Mouse (Mus musculus) megakaryocyte, embryonic 14.5 days (primary cell): ENCODE measurements around the gene St3gal2. TPM values are rescaled to one million over a fixed set of nuclear protein-coding genes. Genes with fewer than 3 reads are reported as not detected.

Experiments
- H3K27me3 ChIP-seq: replicated peaks from 2 replicates; pipeline ENCODE3; 2012; ENCODE audit warnings: inconsistent platforms
- H3K36me3 ChIP-seq: replicated peaks from 2 replicates; pipeline ENCODE3; 2012; ENCODE audit warnings: low read length, inconsistent platforms, mixed read lengths
- H3K4me1 ChIP-seq: 2 replicates; pipeline ENCODE4 v1.6.1; 2012; ENCODE audit warnings: inconsistent platforms
- H3K4me3 ChIP-seq: replicated peaks from 2 replicates; pipeline ENCODE3; 2012; ENCODE audit warnings: moderate library complexity, mild to moderate bottlenecking, inconsistent platforms
- H3K9me3 ChIP-seq: 2 replicates; pipeline ENCODE4 v1.6.1; 2012; ENCODE audit warnings: inconsistent platforms
- FLI1 ChIP-seq: IDR thresholded peaks from 2 replicates; pipeline ENCODE4 v1.6.1; 2012; ENCODE audit warnings: low read length, inconsistent platforms, mixed read lengths
- GATA1 ChIP-seq: IDR thresholded peaks from 3 replicates; pipeline ENCODE4 v1.6.1; 2012; ENCODE audit warnings: mixed read lengths, low read length, inconsistent platforms, borderline replicate concordance
- polyA plus RNA-seq: library from polyadenylated mRNA; stranded (reverse); fragments of >175 nt; gene quantifications from 2 replicates; pipeline ENCODE4 v1.2.3, GENCODE M21; 2012; ENCODE audit warnings: low replicate concordance; ENCODE audit not compliant: insufficient read depth

St3gal2 gene
- polyA plus RNA-seq, 1 experiment: 19.8 TPM

DNA sequence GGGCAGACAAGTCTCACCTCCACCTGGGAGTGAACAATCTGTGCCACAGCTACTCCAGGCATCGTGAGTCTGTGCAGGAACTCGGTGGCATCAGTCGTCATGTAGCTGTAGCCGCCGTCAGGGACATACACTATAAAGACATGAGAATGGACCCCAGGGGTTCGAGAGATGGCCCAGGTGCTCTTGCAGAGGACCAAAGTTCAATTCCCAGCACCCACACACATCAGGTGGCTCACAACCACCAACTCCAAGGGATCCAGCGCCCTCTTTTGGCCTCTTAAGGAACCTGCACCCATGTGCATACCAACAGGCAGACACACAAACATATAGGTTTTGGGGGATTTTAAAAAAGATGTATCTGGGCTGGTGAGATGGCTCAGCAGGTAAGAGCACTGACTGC, 27.7 kb upstream of the St3gal2 start:
- no peak for TF ChIP-seq GATA1
- TF ChIP-seq FLI1: no peak
- peaks cover 6% of the 10 kb centered on the region for H3K9me3 ChIP-seq
- no peaks in the 10 kb centered on the region; the same call in 1 of the 2 replicates for H3K4me1 ChIP-seq
- peaks cover 74% of the 10 kb centered on the region for H3K36me3 ChIP-seq
- no peak overlapping the region for H3K4me3 ChIP-seq
- no peaks in the 10 kb centered on the region for H3K27me3 ChIP-seq

DNA sequence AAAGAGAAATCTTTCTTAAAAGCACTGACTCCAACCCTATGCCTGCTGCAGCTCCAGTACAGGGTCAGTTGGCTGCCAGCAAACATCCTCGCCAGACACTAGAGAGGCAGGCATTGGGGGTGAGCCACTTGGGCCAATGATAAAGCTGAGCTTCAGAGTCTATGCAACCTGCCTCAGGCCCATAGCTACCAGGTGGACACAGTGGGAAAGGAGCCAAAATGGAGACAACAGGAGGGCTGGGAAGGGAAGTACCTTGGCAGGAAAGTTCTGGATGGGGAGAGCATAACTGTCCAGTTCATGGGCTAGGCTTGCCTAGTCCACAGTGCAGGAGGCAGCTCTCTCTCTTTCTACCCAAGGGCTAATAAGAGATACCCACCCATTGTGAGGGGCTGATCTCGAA, 26.8 kb upstream of the St3gal2 start:
- no peaks in the 10 kb centered on the region for H3K27me3 ChIP-seq
- H3K4me1 ChIP-seq: no peaks in the 10 kb centered on the region
- H3K9me3 ChIP-seq: peaks cover 6% of the 10 kb centered on the region
- H3K36me3 ChIP-seq: peaks cover 73% of the 10 kb centered on the region
- no peak overlapping the region for H3K4me3 ChIP-seq
- TF ChIP-seq GATA1 (no peak), FLI1 (no peak)

- Histone ChIP-seq H3K4me1 (no peaks in the 10 kb centered on the region), H3K36me3 (peaks cover 73% of the 10 kb centered on the region), H3K4me3 (no peak overlapping the region), H3K27me3 (no peaks in the 10 kb centered on the region), H3K9me3 (peaks cover 6% of the 10 kb centered on the region)
- no peak for TF ChIP-seq FLI1
- no peak for TF ChIP-seq GATA1
These were observed 24.9 kb upstream of the St3gal2 start for GRCm38 (mm10) chr8:110894851-110895250.

DNA sequence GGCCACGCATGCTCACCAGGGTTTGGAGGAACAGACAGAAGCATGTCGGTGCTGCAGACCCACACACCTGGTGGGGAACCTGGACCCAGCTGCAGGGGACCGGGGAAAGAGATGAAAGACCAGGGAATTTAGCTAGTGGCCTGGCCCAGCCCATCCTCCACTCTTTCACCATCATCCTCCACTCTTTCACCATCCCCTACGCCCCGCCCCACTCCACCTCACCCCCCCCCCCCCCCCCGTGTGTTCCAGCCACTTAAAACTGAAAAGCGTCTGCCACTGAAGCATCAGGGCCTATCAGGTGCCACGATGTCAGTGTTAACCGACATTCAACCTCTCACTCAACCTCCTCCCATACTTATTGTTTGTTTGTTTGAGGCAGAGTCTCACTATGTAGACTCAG, 24.5 kb upstream of the St3gal2 start:
- no peak overlapping the region for H3K4me3 ChIP-seq

DNA sequence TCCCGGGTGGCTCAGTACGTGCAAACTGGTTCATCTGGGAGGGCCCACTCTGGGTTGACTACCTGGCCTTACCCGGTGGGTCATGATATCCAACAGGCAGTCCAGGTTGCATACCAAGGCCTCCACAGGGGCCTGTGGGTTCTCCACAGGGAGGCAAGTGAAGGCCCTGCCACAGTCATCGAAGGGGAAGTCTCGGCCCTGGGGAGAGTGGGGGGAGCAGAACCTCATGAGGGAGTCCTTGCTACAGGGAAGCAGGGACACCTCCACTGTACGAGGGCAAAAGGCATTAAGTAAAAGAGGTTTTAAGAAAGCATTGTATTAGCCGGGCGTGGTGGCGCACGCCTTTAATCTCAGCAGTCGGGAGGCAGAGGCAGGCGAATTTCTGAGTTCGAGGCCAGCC, 23.9 kb upstream of the St3gal2 start:
- H3K4me1 ChIP-seq: peaks cover 1% of the 10 kb centered on the region; the same call in 1 of the 2 replicates
- no peak overlapping the region for H3K4me3 ChIP-seq
- TF ChIP-seq GATA1 (no peak), FLI1 (no peak)
- H3K9me3 ChIP-seq: peaks cover 6% of the 10 kb centered on the region
- H3K27me3 ChIP-seq: no peaks in the 10 kb centered on the region
- peaks cover 67% of the 10 kb centered on the region for H3K36me3 ChIP-seq

More for the DNA sequence above, 24.5 kb upstream of the St3gal2 start:
- Histone ChIP-seq H3K9me3 (peaks cover 6% of the 10 kb centered on the region), H3K36me3 (peaks cover 71% of the 10 kb centered on the region), H3K4me1 (no peaks in the 10 kb centered on the region), H3K27me3 (no peaks in the 10 kb centered on the region)
- TF ChIP-seq GATA1: no peak
- TF ChIP-seq FLI1: no peak

DNA sequence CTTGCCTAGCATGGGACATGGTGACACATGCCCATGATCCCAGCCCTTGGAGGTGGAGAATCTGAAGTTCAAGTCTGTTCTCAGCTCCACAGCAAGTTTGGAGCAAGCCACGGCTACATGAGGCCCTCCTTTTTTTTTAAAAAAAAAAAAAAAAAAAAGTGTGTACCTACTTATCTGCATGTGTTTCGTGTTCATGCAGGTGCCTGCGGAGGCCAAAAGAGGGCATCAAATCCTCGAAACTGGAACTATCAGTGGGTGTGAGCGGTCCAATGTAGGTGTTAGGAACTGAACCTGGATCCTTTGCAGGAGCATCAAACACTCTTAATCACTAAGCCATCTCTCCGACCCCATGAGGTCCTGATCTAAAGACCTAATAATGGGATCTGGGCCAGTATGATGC, 22.2 kb upstream of the St3gal2 start:
- Histone ChIP-seq H3K4me1 (peaks cover 9% of the 10 kb centered on the region; the same call in 1 of the 2 replicates), H3K9me3 (peaks cover 4% of the 10 kb centered on the region; the same call in 1 of the 2 replicates), H3K4me3 (no peak overlapping the region), H3K36me3 (peaks cover 61% of the 10 kb centered on the region), H3K27me3 (no peaks in the 10 kb centered on the region)
- TF ChIP-seq GATA1: no peak
- TF ChIP-seq FLI1: no peak

DNA sequence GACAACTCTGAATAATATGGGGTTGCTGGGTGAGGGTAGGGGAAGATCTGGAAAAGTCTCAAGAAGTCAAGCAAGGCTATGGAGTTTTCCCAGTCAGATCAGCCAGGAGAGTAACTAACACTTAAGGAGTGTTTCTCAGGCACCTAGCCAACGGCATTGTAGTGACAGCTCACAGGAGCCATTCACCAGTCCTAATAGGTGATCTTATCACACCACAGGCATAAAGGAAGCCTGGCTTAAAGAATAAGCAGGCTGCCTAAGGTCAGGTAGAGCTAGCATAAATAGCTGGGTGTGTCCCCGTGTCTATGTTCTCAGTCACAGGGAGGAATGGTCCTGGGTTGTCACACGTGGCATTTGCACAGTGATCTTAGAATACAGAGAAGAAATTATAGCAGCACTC, 18.7 kb upstream of the St3gal2 start:
- peaks cover 31% of the 10 kb centered on the region for H3K36me3 ChIP-seq
- no peak overlapping the region for H3K4me3 ChIP-seq
- TF ChIP-seq GATA1 (no peak), FLI1 (no peak)
- H3K9me3 ChIP-seq: no peaks in the 10 kb centered on the region
- H3K27me3 ChIP-seq: peaks cover 2% of the 10 kb centered on the region
- H3K4me1 ChIP-seq: peaks cover 19% of the 10 kb centered on the region

DNA sequence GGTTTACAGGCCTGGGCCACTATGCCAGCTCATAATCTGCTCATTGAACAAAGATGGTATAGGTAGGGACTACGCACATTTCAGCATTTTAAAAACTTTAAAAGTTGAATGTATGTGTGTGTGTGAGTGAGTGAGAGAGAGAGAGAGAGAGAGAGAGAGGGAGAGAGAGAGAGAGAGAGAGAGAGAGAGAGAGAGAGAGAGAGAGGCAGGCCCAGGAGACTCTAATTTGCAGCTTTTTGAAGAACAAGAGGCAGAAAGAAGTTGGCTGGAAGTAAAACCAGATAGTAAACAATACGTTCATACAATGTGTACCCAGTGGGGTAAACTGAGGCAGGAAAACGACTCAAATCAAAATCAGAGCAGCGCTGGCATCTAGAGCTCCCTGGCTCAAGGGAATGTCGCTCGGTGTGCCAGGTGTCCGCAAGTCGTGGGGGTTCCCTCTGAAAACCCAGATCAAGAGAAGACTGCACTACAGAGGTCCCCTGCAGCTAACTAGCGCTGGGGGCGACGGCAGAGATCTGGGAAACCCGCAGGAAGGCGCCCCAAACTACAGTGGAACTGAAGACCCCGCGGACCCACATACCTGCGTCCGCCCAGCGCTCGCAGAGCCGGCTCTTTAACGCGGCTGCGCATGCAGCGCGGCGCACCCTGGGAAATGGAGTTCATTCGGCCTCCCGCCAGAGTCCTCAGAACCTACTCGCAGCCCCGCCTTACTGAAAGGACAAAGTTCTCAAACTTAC, 17.7 kb upstream of the St3gal2 start, which contains the start of gene Fuk:
Gene Fuk, minus strand, starts transcription at position 650 of the 740 bp plus-strand sequence.
- H3K27me3 ChIP-seq: peaks cover 9% of the 10 kb centered on the region
- peaks cover 31% of the 10 kb centered on the region for H3K36me3 ChIP-seq
- peaks cover 28% of the 10 kb centered on the region for H3K4me1 ChIP-seq
- TF ChIP-seq FLI1 (no peak), GATA1 (no peak)
- H3K9me3 ChIP-seq: no peaks in the 10 kb centered on the region
- peak within 1 kb of the TSS; percentile 94 for H3K4me3 ChIP-seq

DNA sequence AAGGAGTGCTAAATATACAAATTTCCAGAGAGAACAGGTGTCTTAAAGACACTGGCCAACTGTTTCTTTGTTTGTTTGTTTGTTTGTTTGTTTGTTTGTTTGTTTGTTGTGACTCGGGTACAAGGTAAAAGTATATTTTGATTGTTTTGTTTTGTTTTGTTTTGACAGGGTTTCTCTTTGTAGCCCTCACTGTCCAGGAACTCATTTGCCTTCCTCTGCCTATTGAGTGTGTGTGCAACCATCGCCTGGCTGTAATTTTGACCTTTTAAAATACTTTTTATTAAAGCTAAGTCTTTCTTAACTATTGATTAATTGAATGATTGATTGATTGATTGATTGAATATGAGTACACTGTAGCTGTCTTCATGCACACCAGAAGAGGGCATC, 17.1 kb upstream of the St3gal2 start:
- TF ChIP-seq GATA1: no peak
- TF ChIP-seq FLI1: no peak
- peak overlapping the region; percentile 94 for H3K4me3 ChIP-seq
- peaks cover 26% of the 10 kb centered on the region for H3K36me3 ChIP-seq
- no peaks in the 10 kb centered on the region for H3K9me3 ChIP-seq
- H3K27me3 ChIP-seq: peaks cover 9% of the 10 kb centered on the region
- H3K4me1 ChIP-seq: peaks cover 29% of the 10 kb centered on the region

- Histone ChIP-seq H3K27me3 (peaks cover 9% of the 10 kb centered on the region), H3K4me3 (no peak overlapping the region), H3K9me3 (no peaks in the 10 kb centered on the region), H3K36me3 (peaks cover 2% of the 10 kb centered on the region), H3K4me1 (peaks cover 29% of the 10 kb centered on the region)
- TF ChIP-seq FLI1 (no peak), GATA1 (no peak)
These were observed 14.3 kb upstream of the St3gal2 start for GRCm38 (mm10) chr8:110905404-110905803.
